Mouse (Mus musculus) right cerebral cortex, adult 2 months (tissue): Measurements from ENCODE around the gene Gpr180.
"Not testable (repeated sequence)": the region's sequence is repeated elsewhere in the genome, so short reads cannot be mapped to it uniquely, and the experiment has no call there.

Experiments used
- DNase-seq, 2 experiments: peaks; one replicate each; pipeline ENCODE4 v3.0.0; 2021 to 2022; ENCODE audit warnings: low spot score in 2 of 2

The Gpr180 gene

GRCm38 (mm10) chr14:118136744-118137452, at the start of gene Gpr180:
Gene Gpr180, plus strand, starts transcription at chr14:118137158.
- DNase-seq: peak; percentile 96 to 97

GRCm38 (mm10) chr14:118088437-118089207, 48.3 kb upstream of the Gpr180 start:
- no peak for DNase-seq

GRCm38 (mm10) chr14:118089215-118089805, 47.6 kb upstream of the Gpr180 start:
- peak; percentile 91 to 93 for DNase-seq

- peak in 1 of 2 experiments; percentile 56 for DNase-seq
Measured at GRCm38 (mm10) chr14:118089806-118090392, 47.1 kb upstream of the Gpr180 start.

GRCm38 (mm10) chr14:118098265-118098664, 38.7 kb upstream of the Gpr180 start:
- no peak for DNase-seq

GRCm38 (mm10) chr14:118101227-118101990, 35.5 kb upstream of the Gpr180 start:
- no peak for DNase-seq

- DNase-seq: not testable (repeated sequence)
Measured at GRCm38 (mm10) chr14:118107479-118107878, 29.5 kb upstream of the Gpr180 start.

GRCm38 (mm10) chr14:118113116-118113515, 23.8 kb upstream of the Gpr180 start:
- no peak for DNase-seq

- DNase-seq: no peak
Measured at GRCm38 (mm10) chr14:118124129-118124528, 12.8 kb upstream of the Gpr180 start.

- no peak for DNase-seq
Measured at GRCm38 (mm10) chr14:118124771-118125170, 12.2 kb upstream of the Gpr180 start.

GRCm38 (mm10) chr14:118126301-118126700, 10.7 kb upstream of the Gpr180 start:
- no peak for DNase-seq

GRCm38 (mm10) chr14:118131472-118131871, 5.5 kb upstream of the Gpr180 start:
- no peak for DNase-seq

GRCm38 (mm10) chr14:118131931-118132641, 4.9 kb upstream of the Gpr180 start:
- no peak for DNase-seq

- DNase-seq: peak; percentile 99 to 100
Measured at GRCm38 (mm10) chr14:118132642-118132977, 4.3 kb upstream of the Gpr180 start, which contains the start of gene Tgds. Gene Tgds, minus strand, starts transcription at chr14:118132755.

GRCm38 (mm10) chr14:118137487-118137886, 529 bp downstream of the Gpr180 start:
- DNase-seq: peak in 1 of 2 experiments; percentile 26

- DNase-seq: no peak
Measured at GRCm38 (mm10) chr14:118142283-118142682, 5.3 kb downstream of the Gpr180 start.

GRCm38 (mm10) chr14:118148046-118148445, 11.1 kb downstream of the Gpr180 start:
- DNase-seq: no peak

- DNase-seq: no peak
Measured at GRCm38 (mm10) chr14:118148554-118148953, 11.6 kb downstream of the Gpr180 start.

GRCm38 (mm10) chr14:118150656-118151551, 13.9 kb downstream of the Gpr180 start:
- no peak for DNase-seq
